Mouse (Mus musculus): ENCODE measurements around the gene Krcc1. TPM values are rescaled to one million over a fixed set of nuclear protein-coding genes. Genes with fewer than 3 reads are reported as not detected.

Gene Krcc1
- total RNA-seq (2014; fragmentation: Nextera tagmentation) (54.1 and 65.1 TPM in 2 replicates), total RNA-seq (2017) (104 and 123 TPM in 2 replicates)

- ATAC-seq (replicated peaks; ENCODE audit: poor library complexity, severe bottlenecking) = peak; percentile 74
Measured at GRCm38 (mm10) chr6:71271389-71272315, at the start of gene Krcc1. TSS of gene Krcc1 (plus strand) at chr6:71271677.

- no peak for ATAC-seq (replicated peaks; ENCODE audit: poor library complexity, severe bottlenecking)
Measured at GRCm38 (mm10) chr6:71224184-71224943, 47.1 kb upstream of the Krcc1 start.

DNA sequence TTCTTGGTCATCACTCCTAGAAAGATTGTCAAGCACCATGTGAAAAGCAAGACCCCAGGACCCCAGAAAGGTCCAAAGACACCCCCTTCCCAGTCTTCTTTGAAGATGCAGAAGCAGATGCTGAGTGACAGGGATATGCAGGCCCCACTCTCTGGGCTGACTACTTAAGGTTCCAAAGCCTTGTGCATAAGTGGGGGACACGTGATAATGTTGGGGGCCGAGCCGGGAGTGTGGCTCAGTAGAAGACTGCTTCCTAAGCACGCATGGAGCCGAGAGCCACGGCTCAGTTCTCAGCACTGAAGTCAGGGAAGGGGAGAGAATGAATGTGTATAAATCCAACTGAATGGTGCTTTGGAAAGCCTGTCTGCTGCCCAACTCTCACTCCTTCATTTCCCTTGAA is 44.9 kb upstream of the Krcc1 start:
- ATAC-seq (replicated peaks; ENCODE audit: poor library complexity, severe bottlenecking) = no peak

GRCm38 (mm10) chr6:71227157-71227770 is 44.2 kb upstream of the Krcc1 start:
- ATAC-seq (replicated peaks; ENCODE audit: poor library complexity, severe bottlenecking) = no peak

- ATAC-seq (replicated peaks; ENCODE audit: poor library complexity, severe bottlenecking) = no peak
Measured at GRCm38 (mm10) chr6:71235121-71235520, 36.4 kb upstream of the Krcc1 start.

- ATAC-seq (replicated peaks; ENCODE audit: poor library complexity, severe bottlenecking) = no peak
Measured at GRCm38 (mm10) chr6:71235944-71236343, 35.5 kb upstream of the Krcc1 start.

DNA sequence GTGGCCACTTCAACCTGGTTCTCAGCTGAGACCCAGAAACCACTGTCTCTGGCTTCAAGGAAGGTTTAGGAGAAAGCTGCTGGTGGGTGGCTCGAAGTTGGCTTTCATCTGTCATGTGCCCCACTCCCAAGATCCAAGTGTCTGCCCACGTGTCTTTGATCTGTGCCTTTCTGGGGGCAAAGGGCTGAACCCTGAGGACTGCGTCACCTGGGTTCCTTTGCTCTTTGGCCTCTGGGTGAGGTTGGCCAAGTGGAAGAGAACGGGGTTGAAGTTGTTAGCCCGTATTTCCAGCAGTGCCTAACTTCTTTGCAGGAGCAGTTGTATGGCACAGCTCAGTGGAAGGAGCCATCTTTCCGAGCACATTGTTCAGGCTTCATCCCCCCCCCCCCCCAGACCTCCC is 35.0 kb upstream of the Krcc1 start:
- no peak for ATAC-seq (replicated peaks; ENCODE audit: poor library complexity, severe bottlenecking)

- ATAC-seq (replicated peaks; ENCODE audit: poor library complexity, severe bottlenecking) = no peak
Measured at GRCm38 (mm10) chr6:71237031-71237431, 34.4 kb upstream of the Krcc1 start.

DNA sequence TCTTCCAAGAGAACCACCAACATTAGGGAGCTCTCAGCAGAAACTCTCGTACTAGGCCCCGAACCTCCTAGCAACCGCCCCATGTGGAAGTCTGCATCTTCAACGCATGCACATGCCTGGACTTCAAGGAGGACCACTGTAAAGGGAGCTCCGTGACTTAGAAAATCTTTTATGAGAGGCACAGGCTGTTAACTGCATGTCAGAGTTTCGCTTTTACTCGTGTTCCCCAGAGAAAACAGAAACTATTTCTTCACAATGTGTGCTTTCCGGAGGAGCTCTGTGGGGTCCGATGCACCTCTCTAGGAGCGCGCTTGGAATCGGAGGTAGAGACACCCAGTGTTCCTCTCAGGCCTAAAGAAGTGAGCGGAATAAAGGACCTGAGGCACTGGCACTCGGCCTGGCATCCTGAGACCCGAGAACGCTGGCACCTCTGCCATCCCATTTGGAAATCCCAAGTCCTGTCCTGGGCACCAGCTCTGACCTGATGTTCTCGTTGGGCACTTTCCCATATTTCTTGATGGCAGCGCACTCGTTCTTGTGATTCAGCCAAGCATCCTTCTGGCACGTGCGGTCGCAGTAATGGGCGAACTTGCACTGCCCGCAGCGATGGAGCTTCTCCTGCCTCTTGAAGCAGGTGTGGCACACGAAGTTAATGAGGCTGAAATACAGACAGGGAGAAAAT is 32.3 kb upstream of the Krcc1 start:
- no peak for ATAC-seq (replicated peaks; ENCODE audit: poor library complexity, severe bottlenecking)

DNA sequence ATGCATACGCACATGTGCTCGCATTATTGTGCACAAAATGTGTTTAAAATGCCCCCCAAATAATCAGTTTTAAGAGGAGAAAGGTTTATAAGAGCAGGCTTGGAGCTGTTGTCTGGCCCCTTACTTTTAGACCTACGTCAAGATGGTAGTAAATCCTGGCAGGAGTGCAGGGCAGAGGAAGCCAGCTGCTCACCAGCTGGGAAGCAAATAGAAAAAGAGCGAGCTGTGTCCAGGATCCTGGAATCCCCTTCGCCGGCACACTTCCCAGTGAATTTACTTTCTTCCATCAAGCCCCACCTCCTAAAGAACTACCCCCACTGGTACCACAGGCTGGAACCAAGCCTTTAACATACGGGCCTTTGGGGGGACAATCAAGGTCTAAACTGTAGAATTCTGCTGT is 30.6 kb upstream of the Krcc1 start:
- ATAC-seq (replicated peaks; ENCODE audit: poor library complexity, severe bottlenecking) = no peak

DNA sequence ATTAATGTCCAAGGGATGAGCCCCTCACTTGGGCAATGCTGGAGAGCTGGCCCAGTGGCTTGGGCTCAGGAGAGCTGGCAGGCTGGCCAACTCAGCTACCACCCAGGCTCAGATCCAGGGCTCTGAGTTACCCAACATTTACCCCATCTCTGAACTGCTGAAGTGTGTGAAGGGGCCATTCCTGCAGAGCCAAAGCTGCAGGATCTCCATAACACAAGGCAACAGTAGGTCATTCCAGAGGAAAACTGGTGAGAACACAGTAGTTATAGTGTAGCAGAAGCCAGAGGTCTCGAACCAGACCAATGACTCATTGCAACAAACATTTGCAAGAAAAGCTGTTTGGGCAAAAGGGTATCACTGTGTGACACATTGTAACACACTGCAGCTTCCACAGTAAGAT is 28.7 kb upstream of the Krcc1 start:
- no peak for ATAC-seq (replicated peaks; ENCODE audit: poor library complexity, severe bottlenecking)

- ATAC-seq (replicated peaks; ENCODE audit: poor library complexity, severe bottlenecking) = no peak
Measured at GRCm38 (mm10) chr6:71243258-71243657, 28.2 kb upstream of the Krcc1 start.

GRCm38 (mm10) chr6:71248420-71248819 is 23.1 kb upstream of the Krcc1 start:
- no peak for ATAC-seq (replicated peaks; ENCODE audit: poor library complexity, severe bottlenecking)

GRCm38 (mm10) chr6:71249615-71250014 is 21.9 kb upstream of the Krcc1 start:
- no peak for ATAC-seq (replicated peaks; ENCODE audit: poor library complexity, severe bottlenecking)

DNA sequence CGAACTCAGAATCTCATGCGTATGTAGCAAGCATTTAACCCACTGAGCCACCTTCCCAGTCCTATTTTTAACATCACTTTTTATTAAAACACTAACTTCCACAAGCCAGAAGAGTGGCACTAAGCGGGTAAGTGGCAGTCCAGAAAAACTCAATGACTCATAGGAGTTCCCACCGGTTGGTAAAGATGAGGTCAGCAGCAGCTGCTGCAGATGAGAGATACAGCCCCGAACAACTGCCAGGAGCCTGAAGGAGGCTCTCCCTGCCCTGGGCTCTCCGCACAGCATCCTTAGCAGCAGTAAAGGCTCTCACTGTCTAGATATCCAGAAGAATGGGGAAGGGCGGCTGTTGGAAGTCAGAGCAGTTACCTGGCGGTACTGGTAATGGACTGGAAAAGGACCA is 20.5 kb upstream of the Krcc1 start:
- no peak for ATAC-seq (replicated peaks; ENCODE audit: poor library complexity, severe bottlenecking)

- no peak for ATAC-seq (replicated peaks; ENCODE audit: poor library complexity, severe bottlenecking)
Measured at GRCm38 (mm10) chr6:71254456-71254855, 17.0 kb upstream of the Krcc1 start.

GRCm38 (mm10) chr6:71256166-71256565 is 15.3 kb upstream of the Krcc1 start:
- no peak for ATAC-seq (replicated peaks; ENCODE audit: poor library complexity, severe bottlenecking)

DNA sequence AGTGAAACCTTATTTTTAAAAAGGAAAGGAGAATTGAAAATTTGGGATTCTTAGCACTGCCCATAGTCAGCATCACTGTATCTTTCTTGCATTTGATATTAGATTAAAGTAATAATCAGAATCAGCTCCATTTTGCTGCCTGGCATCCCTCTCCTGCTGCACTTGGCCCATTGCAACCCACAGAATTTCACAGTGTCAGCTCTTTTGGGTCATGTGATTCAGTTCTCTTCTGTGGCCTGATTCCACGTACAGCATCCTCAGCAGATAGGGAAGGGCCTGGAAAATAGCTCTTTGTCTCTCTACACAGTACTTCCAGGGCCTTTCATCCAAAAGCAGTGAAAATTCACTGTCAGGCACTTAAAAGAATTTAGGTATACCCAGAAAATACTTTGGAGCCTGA is 14.1 kb upstream of the Krcc1 start:
- no peak for ATAC-seq (replicated peaks; ENCODE audit: poor library complexity, severe bottlenecking)

DNA sequence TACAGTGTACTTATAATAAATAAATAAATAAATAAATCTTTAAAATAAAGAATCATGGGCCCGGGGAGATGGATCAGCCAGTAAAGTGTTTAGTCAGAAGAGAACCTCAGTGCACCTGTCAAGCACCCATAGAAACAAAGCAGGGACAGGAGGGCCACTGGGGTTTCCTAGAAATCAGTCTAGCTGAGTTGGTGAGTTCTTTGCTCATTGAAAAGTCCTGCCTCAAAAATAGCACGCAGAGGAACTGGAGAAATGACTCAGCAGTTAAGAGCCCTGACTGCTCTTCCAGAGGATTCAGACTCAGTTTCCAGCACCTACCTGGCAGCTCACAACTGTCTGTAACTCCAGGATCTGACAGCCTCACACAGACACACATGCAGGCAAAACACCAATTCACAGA is 12.9 kb upstream of the Krcc1 start:
- no peak for ATAC-seq (replicated peaks; ENCODE audit: poor library complexity, severe bottlenecking)

GRCm38 (mm10) chr6:71259166-71259565 is 12.3 kb upstream of the Krcc1 start:
- ATAC-seq (replicated peaks; ENCODE audit: poor library complexity, severe bottlenecking) = no peak

All from granulocyte monocyte progenitor cell, adult 5-6 weeks (primary cell).